Mouse (Mus musculus) right cerebral cortex, postnatal 25 days (tissue): ENCODE measurements at regions not wholly inside any gene's neighbourhood (a gene's known extent, or its start where the extent isn't known, plus 50 kb on each side); places are given as distances from the start of the nearest gene placed in this dataset.

Experiments used
- DNase-seq: peaks from one replicate; pipeline ENCODE4 v3.0.0; 2022

DNA sequence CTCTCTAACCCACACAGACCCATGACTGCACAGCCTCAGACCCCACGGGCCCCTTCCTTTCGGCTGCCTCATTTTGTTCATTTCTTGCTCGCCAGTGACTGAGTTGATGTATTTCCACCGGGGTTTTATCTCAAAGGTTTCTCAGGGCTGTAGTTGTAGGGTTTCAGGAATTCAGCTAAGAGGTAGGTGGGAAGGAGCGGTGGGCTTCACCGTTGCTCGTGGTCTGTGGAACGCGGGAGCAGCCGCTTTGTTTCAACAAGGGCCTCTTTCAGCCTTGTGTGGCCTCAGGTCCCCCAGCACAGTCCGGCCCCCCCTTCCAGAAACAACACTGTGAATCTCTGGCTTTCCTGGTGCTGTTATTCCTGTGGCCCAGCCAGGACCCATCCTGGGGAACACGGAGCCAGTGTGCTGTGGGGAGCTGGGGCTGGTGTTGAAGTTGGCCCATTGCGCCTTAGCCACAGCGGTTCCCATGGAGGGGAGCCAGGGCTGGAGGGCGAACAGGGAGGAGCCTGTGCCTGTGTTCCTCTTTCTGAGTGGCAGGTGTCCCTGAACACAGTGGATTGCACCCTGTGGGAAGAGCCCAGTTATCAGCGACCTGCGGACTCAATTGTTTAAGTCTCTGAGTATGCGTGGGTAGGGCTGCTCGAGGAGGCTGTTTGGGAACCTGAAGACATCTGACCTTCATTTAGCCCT is 68.9 kb upstream of the Slc38a2 start:
- DNase-seq: no peak

DNA sequence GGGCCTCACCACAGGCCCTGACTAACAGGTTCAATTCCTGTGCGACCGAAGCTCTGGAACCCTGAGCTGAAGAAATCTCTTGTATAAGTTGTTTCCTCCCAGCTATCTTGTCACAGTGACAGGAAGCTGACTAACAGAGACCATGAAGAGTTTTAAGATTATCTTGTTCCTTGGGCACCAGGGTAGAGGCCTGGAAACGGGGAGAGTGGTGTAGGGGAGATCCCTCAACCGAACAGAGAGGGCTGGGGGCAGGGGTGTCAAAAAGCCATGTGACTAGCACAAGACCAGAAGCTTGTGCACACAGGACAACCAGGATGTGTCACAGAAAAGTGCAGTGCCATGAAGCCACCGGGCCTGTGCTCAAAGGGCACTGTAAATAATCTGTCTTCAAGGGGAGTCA is 67.7 kb upstream of the Slc38a2 start:
- no peak for DNase-seq

DNA sequence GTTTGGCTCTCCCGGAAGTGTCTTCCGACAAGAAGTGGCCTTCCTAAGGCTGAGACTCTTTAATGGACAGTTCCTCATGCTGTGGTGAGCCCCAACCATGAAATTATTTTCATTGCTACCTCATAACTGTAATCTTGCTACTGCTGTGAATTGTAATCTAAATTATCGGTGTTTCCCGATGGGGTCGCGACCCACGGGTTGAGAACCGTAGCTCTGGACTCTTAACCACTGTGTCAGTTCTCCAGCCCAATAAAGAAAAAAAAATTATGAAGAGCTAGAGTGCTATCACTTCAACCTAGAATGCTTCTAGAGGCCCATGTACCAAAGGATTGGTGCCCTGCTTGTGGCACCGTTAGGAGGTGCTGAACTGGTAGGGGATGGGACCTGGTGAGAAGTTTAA is 66.7 kb upstream of the Slc38a2 start:
- DNase-seq: no peak

DNA sequence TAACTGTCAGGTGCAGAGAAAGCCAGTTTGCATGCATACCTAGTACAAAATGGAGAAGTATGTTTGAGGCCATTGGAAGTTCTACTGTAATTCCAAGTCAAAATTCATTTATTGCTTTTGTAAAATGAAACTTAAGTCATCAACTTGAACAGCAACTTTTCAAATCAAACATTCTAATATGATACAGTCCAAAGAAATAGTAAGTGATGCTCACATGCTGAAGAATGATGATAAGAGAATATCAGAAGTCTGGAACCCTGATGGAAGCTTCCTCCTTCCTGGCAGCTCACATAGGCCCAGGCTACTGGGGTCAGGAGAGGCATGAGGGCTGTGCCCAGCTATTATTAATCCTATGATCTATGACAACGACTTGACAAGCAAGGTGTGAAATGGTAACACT is 64.1 kb upstream of the Slc38a2 start:
- no peak for DNase-seq

DNA sequence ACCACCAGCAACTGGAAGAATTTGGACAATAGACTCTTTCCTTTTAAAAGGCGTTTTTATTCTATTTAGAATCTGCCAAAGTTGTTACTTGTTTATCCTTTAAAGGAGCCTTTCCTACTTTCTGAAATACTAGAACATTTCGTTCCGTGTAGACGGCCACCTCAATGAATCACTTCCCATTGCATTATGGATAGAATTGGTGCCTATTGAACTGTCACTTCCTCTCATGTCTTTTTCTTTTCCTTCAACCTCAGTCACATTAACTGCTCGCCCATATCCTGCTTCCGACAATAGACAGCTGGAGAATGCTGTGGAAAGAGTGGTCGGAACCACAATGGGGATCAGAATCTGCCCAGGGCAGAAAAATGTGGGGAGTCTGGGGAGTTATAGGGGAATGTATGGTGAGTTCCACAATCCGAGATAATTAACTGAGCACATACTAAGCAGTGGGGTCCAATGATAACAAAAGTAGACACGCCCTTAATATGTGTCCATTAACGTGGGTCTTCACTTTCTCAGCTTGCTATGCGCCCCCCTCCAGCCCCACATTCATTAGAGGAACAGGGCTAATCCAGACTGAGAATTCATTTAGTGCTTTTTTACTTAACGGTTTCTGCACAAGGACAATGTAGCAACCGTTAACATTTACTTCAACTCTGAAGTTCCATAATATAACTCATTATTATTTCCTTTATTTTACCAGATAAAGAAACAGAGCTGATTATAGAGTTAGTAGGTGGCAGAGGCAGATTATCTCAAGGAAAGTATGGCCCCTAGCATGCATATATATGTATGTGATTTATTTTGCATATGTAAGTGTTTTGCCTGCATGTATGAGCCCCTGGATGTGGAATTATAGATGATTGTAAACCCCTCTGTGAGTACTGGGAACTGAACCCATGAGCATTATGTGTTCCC is 59.8 kb upstream of the Slc38a2 start:
- no peak for DNase-seq

DNA sequence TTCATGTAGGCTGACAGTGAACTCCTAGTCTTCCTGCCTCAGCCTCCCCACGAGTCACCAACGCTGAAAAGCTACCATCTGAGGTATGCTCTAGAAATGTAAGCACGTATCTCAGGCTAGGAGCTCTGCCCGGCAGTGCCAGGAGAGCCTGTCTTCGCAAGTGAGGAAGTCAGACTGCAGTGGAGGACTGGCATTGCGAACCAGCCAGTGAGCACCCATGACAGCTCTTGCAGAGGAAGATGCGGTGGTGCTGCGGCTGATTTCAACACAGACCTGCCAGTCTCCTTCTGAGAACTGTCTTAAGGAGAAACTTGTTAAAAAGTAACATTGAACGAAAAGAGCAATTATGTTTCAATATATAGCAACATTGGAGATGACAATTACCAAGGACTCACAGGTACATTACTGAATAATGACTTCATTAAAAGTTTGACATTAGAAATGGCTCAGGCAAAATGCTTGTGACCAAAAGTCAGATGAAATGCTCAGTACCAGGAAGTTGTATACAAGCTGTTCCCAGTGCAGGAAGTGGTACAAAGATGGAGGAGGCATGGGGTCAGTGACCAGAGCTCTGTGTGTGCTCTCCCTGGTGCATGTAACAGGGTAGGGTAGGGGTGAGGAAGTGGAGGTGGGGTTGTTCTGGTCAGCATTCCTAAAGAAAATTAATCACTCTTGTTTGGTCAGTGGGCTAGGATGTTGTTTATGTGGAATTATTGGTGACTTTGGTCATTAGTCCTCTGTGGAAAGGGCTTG is 58.1 kb upstream of the Slc38a2 start:
- DNase-seq: no peak

DNA sequence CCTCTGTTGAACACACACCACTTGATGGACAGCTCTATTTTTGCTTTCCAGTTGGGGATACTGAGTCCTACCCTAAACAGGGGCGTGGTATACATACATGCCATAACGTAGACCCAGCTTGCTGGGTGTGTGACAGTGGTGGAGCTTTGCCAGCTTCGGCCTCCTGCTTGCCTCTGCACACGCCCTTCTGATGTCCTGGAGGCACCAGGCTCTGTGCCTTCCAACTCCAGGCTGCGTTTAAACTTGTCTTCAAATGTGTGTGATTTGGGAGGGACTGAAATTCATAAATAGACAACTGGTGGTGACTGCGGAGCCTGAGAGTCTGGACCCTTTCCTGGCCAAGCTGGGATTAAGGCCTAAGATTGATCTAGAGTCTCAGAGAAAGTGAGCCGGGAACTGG is 56.9 kb upstream of the Slc38a2 start:
- DNase-seq: no peak

DNA sequence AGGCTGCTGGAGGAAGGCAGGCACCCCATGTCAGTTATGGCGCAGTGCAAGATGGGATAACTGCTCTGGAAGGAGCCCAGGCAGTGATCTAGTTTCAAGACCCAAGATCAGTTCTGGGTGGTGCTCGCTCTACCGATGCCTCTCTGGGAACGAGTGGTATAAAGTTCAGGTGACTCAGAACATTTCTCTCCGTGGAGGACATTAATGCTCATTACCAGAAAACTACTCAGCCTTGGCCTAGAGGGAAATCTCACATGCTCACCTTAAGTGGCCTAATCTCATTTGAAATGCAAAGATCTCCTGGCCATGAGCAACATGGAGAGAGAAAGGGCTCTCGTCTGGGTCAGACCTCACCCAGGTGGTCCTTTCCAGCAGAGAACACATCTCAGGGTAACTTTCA is 56.4 kb upstream of the Slc38a2 start:
- no peak for DNase-seq

DNA sequence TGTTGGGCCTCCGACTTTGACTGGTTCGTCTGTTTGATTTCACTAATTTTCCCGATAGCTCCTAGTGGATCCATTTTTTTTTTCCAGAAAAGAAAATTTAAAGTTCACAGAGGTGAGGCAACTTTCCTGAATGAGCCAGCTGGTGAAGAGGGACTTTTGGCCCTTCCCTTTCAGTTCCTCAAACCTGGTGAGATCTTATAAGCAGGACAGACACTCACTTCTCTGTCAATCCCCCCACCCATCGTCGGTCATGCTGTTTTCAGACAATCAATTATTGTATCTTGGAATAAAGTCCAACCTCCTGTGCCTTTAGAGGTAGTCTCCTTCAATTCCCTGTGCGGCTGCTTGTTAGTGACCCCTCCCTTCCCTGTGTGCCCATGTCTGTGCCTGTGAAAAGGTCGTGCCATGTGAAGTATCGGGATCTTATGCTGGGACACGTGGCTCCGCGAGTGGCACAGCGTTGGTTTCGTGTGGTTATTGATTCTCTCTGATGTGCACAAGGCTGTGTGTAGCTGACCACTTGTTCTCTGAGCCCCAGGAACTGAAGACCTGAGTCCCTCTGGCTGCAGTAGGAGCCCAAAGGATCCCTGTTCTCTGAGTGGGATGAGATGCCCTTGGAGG is 55.9 kb upstream of the Slc38a2 start:
- no peak for DNase-seq

DNA sequence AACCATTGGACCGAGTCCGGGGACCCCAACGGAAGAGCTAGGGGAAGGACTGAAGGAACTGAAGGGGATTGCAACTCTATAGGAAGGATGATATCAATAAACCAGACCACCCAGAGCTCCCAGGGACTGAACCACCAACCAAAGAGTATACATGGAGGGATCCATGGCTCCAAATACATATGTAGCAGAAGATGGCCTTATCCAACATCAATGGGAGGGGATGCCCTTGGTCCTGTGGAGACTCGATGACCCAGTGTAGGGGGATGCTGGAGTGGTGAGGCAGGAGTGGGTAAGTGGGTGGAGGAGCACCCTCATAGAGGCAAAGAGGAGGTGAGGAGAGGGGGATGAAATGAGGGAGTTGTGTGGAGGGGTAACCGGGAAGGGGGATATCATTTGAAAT is 54.5 kb upstream of the Slc38a2 start:
- DNase-seq: no peak

DNA sequence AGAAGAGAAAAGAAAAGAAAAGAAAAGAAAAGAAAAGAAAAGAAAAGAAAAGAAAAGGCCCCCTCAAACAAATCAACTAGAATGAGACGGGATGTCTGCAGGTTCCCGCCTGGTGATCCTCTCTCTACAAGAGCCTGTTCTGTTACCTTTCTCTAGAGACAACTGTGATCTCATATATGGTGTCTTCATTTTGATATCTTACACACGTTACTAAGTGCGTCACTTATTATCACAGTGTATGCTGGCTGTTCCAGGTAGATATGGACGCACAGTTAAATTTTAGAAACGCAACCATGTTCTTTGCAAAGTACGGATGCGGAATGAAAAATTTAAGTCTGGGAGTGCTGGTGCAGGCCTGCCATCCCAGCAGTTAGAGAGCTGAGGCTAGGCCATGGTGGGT is 53.2 kb upstream of the Slc38a2 start:
- no peak for DNase-seq

DNA sequence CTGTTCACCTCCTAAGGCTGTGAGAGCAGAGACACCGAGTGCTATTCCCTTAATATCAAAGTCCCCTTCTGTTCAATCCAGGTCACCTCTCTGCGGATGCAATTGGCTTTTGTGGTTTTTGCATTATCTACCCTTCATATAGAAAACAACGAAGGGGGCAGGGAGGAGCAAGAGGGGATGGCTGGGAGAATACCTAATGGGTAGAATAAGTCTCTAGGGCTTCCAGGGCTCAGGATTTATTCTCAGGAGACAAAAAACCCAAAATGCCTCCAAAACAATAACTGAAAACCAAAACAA is 52.5 kb upstream of the Slc38a2 start:
- no peak for DNase-seq

DNA sequence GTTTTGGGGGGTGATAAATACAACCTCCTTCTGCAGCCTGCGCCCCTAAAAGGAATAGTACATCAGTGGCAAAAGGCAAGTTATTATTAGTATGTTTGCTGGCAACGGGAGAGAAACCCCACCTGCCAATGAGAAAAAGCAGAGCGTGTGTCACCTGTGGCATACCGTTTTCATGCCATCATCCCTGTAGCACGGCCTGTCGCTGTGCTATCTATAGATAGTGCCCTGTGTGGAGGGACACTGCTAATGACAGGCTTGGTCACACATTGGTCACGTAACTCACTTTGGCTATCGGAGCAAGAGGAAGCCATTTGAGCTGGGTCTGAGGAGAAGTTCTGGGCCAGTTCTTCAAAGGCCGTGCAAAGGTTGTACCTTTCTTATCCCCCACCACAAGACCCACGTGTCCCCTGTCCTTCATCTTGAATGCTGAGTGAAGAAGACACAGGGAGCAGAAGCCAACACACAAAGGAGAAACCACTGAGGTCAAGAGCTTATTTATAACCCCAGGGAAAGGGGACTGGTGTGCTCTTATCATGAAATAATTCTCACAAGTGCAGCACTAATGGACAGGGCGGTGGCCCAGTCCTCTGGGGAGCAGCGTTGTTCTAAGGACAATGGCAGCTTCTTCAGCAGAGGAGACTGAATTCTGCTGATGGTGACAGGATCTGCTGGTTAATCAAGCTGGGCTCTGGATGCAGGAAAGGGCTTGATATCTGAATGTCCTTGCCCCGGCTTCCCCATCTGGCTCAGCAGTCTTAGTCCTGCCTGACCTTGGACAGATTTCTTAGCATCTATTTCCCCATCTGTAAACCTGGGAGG is 51.9 kb upstream of the Slc38a2 start:
- DNase-seq: no peak

DNA sequence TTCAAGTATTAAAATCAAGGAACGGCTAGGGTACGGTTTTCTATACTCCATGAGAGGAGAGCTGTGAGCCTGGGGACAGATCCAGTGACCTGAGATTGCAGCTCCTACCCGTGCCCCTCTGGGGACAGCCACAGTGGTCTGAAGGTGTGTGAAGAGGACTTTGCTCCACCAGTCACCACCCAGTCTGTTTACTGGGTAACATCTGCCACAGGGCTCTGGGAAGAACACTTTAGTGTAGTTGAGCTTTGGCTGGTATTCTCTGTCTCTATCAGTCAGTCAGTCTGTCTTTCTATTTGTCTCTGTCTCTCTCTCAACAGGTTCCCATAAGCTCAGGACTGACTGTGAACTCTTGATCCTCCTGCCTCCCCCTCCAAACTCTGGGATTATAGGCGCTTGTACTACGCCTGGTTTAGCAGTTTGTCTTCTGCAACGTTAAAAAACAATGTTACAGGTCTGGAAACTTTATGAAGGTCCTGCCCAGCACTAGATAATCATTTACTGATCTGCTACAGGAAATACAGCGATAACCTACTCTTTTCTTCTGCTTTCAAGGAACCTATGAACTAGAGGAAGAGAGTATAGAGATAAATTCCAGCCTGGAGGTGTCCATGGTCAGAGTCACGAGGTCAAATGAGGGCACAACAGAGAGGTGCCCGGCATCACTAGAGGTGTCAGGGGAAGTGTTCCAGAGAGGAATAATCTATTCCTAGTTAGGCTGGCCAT is 50.2 kb upstream of the Slc38a2 start:
- DNase-seq: no peak
